19 mouse cellular contexts compared by ENCODE assay signal in the genomic region with DNA sequence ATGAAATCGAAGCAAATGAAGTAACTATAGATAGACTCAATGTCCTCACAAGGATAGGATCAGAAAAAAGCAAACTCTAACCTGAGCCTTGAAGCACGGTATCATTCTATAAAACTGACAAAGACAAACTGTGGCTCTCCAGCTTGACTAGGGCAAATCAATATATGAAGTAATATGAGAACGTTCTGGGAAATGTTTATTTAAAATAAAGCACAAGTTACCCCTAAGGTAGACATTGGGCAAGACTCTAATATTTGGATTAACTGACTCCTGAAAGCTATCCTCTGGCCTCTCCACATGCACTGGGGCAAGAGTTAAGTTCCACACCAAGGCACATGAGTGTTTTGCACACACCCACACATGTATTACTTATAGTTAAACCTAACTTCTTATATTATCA. TPM values are rescaled to one million over a fixed set of nuclear protein-coding genes. Genes with fewer than 3 reads are reported as not detected.
DNase-seq lines count a peak whose midpoint lies in the region; ATAC-seq lines count a peak whose summit lies in the region.
"Had no signal": no experiment of that assay in that cellular context is flagged by ENCODE, and none has a peak within 500 bp of the region (broad histone marks: within the 10 kb centered on the region; RNA-seq: fewer than 3 reads in every experiment).

No protein-coding gene starts in this region.

- no peak for DNase-seq in heart, postnatal 4 days
- DNase-seq in heart, adult 9 months (ENCODE audit: low spot score in 2 of 2): no peak
- no peak for DNase-seq in liver
- DNase-seq: adrenal gland, adult 2 months; adrenal gland, postnatal 25 days; cerebellum, adult 18-20 months; cerebellum, adult 9-11 months; cerebellum, postnatal 36 days; forebrain, postnatal 0 days; gastrocnemius, postnatal 36 days; kidney, adult 11 months; kidney, adult 9 months had no signal

- WGBS in heart, embryonic 11.5 days (ENCODE audit: insufficient replicate concordance): 47% methylated on average over 3 of the region's 3 CpGs
- 49% methylated on average over 3 of the region's 3 CpGs for WGBS in heart, embryonic 15.5 days
- WGBS in liver, embryonic 16.5 days (ENCODE audit: insufficient replicate concordance): 49% methylated on average over 3 of the region's 3 CpGs

- H3K27ac ChIP-seq in heart, embryonic 11.5 days (ENCODE audit: low read depth, low read length): peak overlapping the region; percentile 92
- peak overlapping the region; percentile 92 for H3K27ac ChIP-seq in heart, embryonic 15.5 days
- H3K27ac ChIP-seq in liver, embryonic 16.5 days (ENCODE audit: low read length): no peak overlapping the region
- H3K27ac ChIP-seq: embryonic facial prominence, embryonic 10.5 days; forebrain, embryonic 13.5 days; hindbrain, embryonic 13.5 days; hindbrain, postnatal 0 days had no signal

- H3K27me3 ChIP-seq in heart, embryonic 11.5 days (ENCODE audit: control insufficient read depth, insufficient read depth, low read length): no peaks in the 10 kb centered on the region
- H3K27me3 ChIP-seq in heart, embryonic 15.5 days: no peaks in the 10 kb centered on the region
- H3K27me3 ChIP-seq in liver, embryonic 16.5 days (ENCODE audit: control insufficient read depth, insufficient read depth, low read depth, low read length): no peaks in the 10 kb centered on the region
- H3K27me3 ChIP-seq: forebrain, embryonic 13.5 days; hindbrain, embryonic 13.5 days had no signal

- H3K4me2 ChIP-seq in heart, embryonic 11.5 days: peak overlapping the region; percentile 64
- peak overlapping the region; percentile 62 for H3K4me2 ChIP-seq in heart, embryonic 15.5 days
- H3K4me2 ChIP-seq in liver, embryonic 16.5 days (ENCODE audit: low read depth, low read length): no peak overlapping the region
- H3K4me2 ChIP-seq: forebrain, embryonic 13.5 days; hindbrain, embryonic 13.5 days had no signal

- H3K4me3 ChIP-seq in heart, embryonic 11.5 days (ENCODE audit: low read depth, low read length): peak overlapping the region; percentile 62
- H3K4me3 ChIP-seq in heart, embryonic 15.5 days: peak overlapping the region; percentile 51
- H3K4me3 ChIP-seq in liver, embryonic 16.5 days (ENCODE audit: low read depth, low read length): no peak overlapping the region
- H3K4me3 ChIP-seq: embryonic facial prominence, embryonic 10.5 days; forebrain, embryonic 13.5 days; hindbrain, embryonic 13.5 days had no signal

- H3K9ac ChIP-seq in heart, embryonic 11.5 days (ENCODE audit: low read depth, low read length): peak overlapping the region; percentile 84
- peak overlapping the region; percentile 61 for H3K9ac ChIP-seq in heart, embryonic 15.5 days
- H3K9ac ChIP-seq in liver, embryonic 16.5 days (ENCODE audit: low read depth, low read length): no peak overlapping the region
- H3K9ac ChIP-seq: forebrain, embryonic 13.5 days; forebrain, postnatal 0 days; hindbrain, embryonic 13.5 days had no signal

- no peaks in the 10 kb centered on the region for H3K9me3 ChIP-seq in heart, embryonic 11.5 days (replicated peaks; ENCODE audit: control insufficient read depth, low read length)
- no peaks in the 10 kb centered on the region for H3K9me3 ChIP-seq in heart, embryonic 15.5 days (replicated peaks)
- no peaks in the 10 kb centered on the region for H3K9me3 ChIP-seq in liver, embryonic 16.5 days (replicated peaks; ENCODE audit: control insufficient read depth, low read length)
- H3K9me3 ChIP-seq: embryonic facial prominence, embryonic 10.5 days; forebrain, embryonic 13.5 days; hindbrain, embryonic 13.5 days had no signal

- no peaks in the 10 kb centered on the region for H3K36me3 ChIP-seq in heart, embryonic 11.5 days (ENCODE audit: control insufficient read depth, insufficient read depth, low read length)
- H3K36me3 ChIP-seq in heart, embryonic 15.5 days: no peaks in the 10 kb centered on the region
- no peaks in the 10 kb centered on the region for H3K36me3 ChIP-seq in liver, embryonic 16.5 days (ENCODE audit: control insufficient read depth, insufficient read depth)
- H3K36me3 ChIP-seq: embryonic facial prominence, embryonic 10.5 days; hindbrain, embryonic 13.5 days had no signal

- H3K4me1 ChIP-seq in heart, embryonic 11.5 days (ENCODE audit: control insufficient read depth, insufficient read depth, low read length): peaks cover 11% of the 10 kb centered on the region
- H3K4me1 ChIP-seq in heart, embryonic 15.5 days (replicated peaks): peaks cover 33% of the 10 kb centered on the region
- peaks cover 6% of the 10 kb centered on the region for H3K4me1 ChIP-seq in liver, embryonic 16.5 days (ENCODE audit: control insufficient read depth, low read depth, low read length)
- H3K4me1 ChIP-seq: forebrain, embryonic 13.5 days; hindbrain, embryonic 13.5 days had no signal

- no peak for ATAC-seq in heart, embryonic 11.5 days (replicated peaks; ENCODE audit: insufficient number of reproducible peaks, low FRiP score, low TSS enrichment)
- ATAC-seq in heart, embryonic 15.5 days (replicated peaks; ENCODE audit: insufficient number of reproducible peaks, insufficient read depth, low FRiP score, low read depth): no peak
- peak; percentile 37; the same call in 1 of the 2 replicates for ATAC-seq in liver, embryonic 16.5 days (ENCODE audit: low read depth)
- ATAC-seq: forebrain, embryonic 13.5 days; forebrain, postnatal 0 days; hindbrain, postnatal 0 days had no signal

RNA-seq across cellular contexts. Expression of a gene that starts 10.4 kb away (rescaled TPM):
- polyA plus RNA-seq in heart, embryonic 11.5 days (2014; fragmentation: Nextera tagmentation; extraction: Ambion mirVana): 60.2 and 65.1 TPM in 2 replicates
- 10 to 100 TPM; 55.9 to 61.1 TPM for total RNA-seq in heart, postnatal 4 days (2021)
- polyA plus RNA-seq in heart, embryonic 15.5 days (2015; fragmentation: Nextera tagmentation; extraction: Ambion mirVana): 54.6 and 68.2 TPM in 2 replicates
- 23.0 and 24.5 TPM in 2 replicates for polyA plus RNA-seq in liver, embryonic 16.5 days (2015; fragmentation: Nextera tagmentation; extraction: Ambion mirVana)
